Mouse (Mus musculus): ENCODE data around the gene Cfap61. TPM values are rescaled to one million over a fixed set of nuclear protein-coding genes. Genes with fewer than 3 reads are reported as not detected.

Gene Cfap61
- polyA plus RNA-seq, 1 experiment from 2014 or later: 1.7 TPM

DNA sequence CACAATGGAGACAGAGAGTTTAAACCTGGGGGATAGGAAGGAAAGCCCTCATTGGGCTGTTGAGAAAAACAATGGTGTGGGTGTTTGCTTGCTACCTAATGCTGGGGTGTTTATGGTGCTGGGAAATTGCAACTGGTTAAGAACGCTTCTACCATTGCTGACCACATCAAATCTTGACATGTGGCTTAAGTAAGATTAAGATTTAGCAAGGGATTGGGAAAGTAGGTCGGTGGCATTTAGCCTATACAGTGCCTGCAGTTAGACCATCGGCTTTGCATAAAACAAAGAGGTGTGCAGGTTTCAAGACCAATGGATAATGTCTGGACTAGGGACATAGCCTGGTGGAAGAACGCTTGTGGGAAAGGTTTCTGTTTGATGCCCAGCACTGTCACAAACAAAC lies 113.1 kb downstream of the Cfap61 start:
- no peak overlapping the region for H3K4me2 ChIP-seq (replicated peaks)
- ATAC-seq: no peak
- H3K27me3 ChIP-seq: peaks cover 3% of the 10 kb centered on the region; the same call in 1 of the 2 replicates
- no peaks in the 10 kb centered on the region for H3K36me3 ChIP-seq
- no peak overlapping the region for H3K4me3 ChIP-seq (replicated peaks)
- WGBS: 56% methylated on average over 4 of the region's 4 CpGs
- H3K9me3 ChIP-seq: no peaks in the 10 kb centered on the region
- peak overlapping the region; percentile 35; the same call in 1 of the 2 replicates for H3K27ac ChIP-seq
- no peak overlapping the region for H3K9ac ChIP-seq (replicated peaks)
- peaks cover 28% of the 10 kb centered on the region for H3K4me1 ChIP-seq (replicated peaks)

DNA sequence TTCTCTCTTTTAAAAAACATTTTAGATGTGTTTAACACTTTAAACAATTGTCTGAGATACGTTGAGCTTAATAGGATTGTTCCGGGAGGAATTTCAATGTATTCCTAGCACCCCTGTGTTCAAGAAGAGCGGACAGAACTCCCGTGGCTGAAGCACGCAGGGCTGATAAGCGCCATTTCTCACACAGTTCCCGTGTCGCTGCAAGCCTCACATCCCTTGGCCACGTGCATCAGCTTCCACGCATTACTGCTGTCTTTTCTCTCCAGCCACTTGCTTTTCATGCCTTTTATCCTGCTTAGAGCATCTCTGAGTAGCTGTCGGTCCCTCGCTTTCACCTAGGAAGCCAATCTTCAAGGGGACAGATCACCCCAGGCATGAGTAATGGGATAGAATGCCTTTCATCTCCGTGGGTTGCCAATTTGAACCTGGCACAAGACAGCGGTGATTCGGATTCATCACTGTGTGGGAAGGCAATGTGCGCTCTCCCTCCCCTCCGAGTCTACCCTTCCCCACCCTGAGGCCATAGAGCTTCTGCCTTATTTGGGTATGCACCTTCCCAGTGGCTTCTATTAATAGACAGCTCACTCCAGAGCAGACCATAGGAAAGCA lies 113.7 kb downstream of the Cfap61 start:
- Histone ChIP-seq H3K9ac (replicated peaks) (no peak overlapping the region), H3K4me1 (replicated peaks) (peaks cover 28% of the 10 kb centered on the region), H3K4me3 (replicated peaks) (no peak overlapping the region), H3K9me3 (no peaks in the 10 kb centered on the region), H3K27ac (peak overlapping the region; percentile 35; the same call in 1 of the 2 replicates), H3K36me3 (no peaks in the 10 kb centered on the region), H3K4me2 (replicated peaks) (no peak overlapping the region; the same call in 1 of the 2 replicates), H3K27me3 (peaks cover 3% of the 10 kb centered on the region; the same call in 1 of the 2 replicates)
- WGBS: 45% methylated on average over 17 of the region's 17 CpGs
- peak; percentile 66 for ATAC-seq

DNA sequence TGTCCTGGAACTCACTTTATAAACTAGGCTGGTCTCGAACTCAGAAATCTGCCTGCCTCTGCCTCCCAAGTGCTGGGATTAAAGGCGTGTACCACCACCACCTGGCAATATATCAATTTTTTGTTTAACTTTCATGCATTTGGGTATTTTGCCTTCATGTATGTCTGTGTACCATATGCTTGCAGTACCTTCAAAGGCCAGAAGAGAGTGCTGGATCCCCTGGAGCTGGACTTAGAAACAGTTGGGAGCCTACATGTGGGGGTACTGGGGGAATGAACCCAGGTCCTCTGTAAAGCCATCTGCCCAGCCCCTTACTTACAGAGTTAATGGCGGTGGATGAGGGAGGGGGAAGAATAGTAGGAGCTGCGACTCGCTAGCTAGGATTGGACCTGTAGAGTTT lies 114.8 kb downstream of the Cfap61 start:
- 96% methylated on average over 5 of the region's 5 CpGs for WGBS
- ATAC-seq: no peak
- Histone ChIP-seq H3K36me3 (no peaks in the 10 kb centered on the region), H3K9ac (replicated peaks) (no peak overlapping the region), H3K4me3 (replicated peaks) (no peak overlapping the region), H3K4me2 (replicated peaks) (no peak overlapping the region), H3K9me3 (no peaks in the 10 kb centered on the region), H3K27ac (no peak overlapping the region), H3K4me1 (replicated peaks) (peaks cover 28% of the 10 kb centered on the region), H3K27me3 (peaks cover 3% of the 10 kb centered on the region; the same call in 1 of the 2 replicates)

DNA sequence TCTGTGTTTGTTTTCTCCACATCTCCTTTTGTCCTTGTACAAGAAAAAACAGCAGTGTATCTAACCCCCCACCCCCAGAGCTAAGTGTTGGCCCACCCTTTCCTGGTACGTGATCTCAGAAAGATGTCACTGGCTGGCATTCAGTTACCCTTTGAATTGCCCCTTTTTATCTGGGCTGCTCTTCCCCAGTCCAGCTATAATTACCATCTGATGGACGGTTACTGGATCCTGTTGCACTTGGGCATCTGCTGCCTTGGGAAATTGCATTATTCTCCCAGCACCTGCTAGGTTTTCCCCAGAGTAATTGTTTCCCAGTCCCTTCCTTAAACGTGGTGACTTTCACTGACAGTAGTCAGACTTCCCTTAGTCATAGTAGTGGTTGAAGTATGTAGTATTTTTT lies 115.5 kb downstream of the Cfap61 start:
- peaks cover 3% of the 10 kb centered on the region; the same call in 1 of the 2 replicates for H3K27me3 ChIP-seq
- no peak overlapping the region for H3K9ac ChIP-seq (replicated peaks)
- no peak for ATAC-seq
- no peak overlapping the region; the same call in 1 of the 2 replicates for H3K27ac ChIP-seq
- no peak overlapping the region for H3K4me2 ChIP-seq (replicated peaks)
- H3K4me1 ChIP-seq (replicated peaks): peaks cover 24% of the 10 kb centered on the region
- WGBS: 23% methylated on average over 3 of the region's 3 CpGs
- H3K4me3 ChIP-seq (replicated peaks): no peak overlapping the region
- no peaks in the 10 kb centered on the region for H3K9me3 ChIP-seq
- no peaks in the 10 kb centered on the region for H3K36me3 ChIP-seq

DNA sequence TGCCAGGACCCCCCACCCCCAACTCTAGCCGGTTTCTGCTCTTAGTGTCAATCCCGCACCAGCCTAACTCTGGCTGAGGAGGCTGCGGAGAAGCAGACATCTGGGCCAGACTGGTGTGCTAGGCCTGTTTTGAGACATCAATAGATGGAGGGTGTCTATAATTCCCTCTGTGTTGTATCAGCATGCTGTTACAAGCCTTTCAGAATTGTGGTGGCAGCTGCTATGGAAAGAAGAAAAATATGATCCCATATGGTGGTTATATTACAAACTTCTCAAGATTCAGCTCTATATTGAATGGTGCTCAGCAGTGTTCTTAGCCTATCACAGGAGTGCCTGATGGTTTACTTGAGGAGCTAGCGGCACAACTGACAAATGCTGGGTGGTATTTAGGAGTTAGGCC lies 116.8 kb downstream of the Cfap61 start:
- Histone ChIP-seq H3K9me3 (no peaks in the 10 kb centered on the region), H3K27ac (no peak overlapping the region), H3K36me3 (no peaks in the 10 kb centered on the region), H3K27me3 (peaks cover 3% of the 10 kb centered on the region; the same call in 1 of the 2 replicates), H3K4me2 (replicated peaks) (no peak overlapping the region), H3K4me3 (replicated peaks) (no peak overlapping the region), H3K4me1 (replicated peaks) (peaks cover 18% of the 10 kb centered on the region), H3K9ac (replicated peaks) (no peak overlapping the region)
- no peak for ATAC-seq
- WGBS: 76% methylated on average over 4 of the region's 4 CpGs

DNA sequence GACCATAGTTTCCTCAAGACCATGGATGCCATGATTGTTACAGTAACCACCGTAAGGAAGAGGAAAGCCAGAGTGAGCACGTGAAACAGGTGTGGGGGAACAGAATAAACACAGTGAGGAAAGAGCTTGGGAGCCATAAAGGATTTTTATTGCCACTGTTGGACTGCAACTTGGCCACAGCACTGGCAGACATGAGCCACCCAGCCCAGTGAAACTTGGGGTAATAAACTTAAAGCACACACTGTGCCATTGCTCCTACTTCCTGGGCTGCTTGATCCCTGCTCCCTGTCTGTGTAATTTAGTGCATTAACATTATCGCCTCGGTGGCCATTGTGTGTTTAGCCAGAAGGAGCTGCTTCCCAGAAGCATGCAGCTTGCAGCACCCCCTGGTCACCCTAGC lies 122.5 kb downstream of the Cfap61 start:
- 87% methylated on average over 4 of the region's 4 CpGs for WGBS
- no peak for ATAC-seq
- H3K9me3 ChIP-seq: no peaks in the 10 kb centered on the region

DNA sequence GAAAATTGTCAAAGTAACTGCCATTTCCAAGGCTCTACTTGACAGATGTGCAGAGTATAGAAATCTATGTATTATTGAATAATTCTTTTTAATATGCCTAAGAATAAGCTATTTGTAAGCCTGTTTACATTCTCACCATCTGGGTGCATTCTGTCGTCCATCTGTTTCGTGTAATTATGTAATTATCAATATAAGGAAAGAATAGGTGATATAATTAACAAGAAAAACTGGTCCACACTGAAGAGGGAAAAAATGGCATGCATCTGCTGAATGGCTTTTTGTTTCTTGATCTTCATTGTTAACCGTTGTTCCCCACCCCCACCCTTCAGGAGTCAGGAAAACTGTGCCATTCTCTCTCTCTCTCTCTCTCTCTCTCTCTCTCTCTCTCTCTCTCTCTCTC lies 124.2 kb downstream of the Cfap61 start:
- Histone ChIP-seq H3K36me3 (no peaks in the 10 kb centered on the region), H3K4me2 (replicated peaks) (no peak overlapping the region), H3K27ac (no peak overlapping the region), H3K4me1 (replicated peaks) (peaks cover 39% of the 10 kb centered on the region), H3K9me3 (no peaks in the 10 kb centered on the region), H3K27me3 (no peaks in the 10 kb centered on the region), H3K9ac (replicated peaks) (no peak overlapping the region), H3K4me3 (replicated peaks) (no peak overlapping the region)
- WGBS: 39% methylated on average over 3 of the region's 3 CpGs
- no peak for ATAC-seq

More for the DNA sequence above, 122.5 kb downstream of the Cfap61 start:
- Histone ChIP-seq H3K4me3 (replicated peaks) (no peak overlapping the region), H3K27me3 (no peaks in the 10 kb centered on the region), H3K4me2 (replicated peaks) (no peak overlapping the region), H3K9ac (replicated peaks) (no peak overlapping the region), H3K27ac (no peak overlapping the region), H3K4me1 (replicated peaks) (peaks cover 23% of the 10 kb centered on the region), H3K36me3 (no peaks in the 10 kb centered on the region)

DNA sequence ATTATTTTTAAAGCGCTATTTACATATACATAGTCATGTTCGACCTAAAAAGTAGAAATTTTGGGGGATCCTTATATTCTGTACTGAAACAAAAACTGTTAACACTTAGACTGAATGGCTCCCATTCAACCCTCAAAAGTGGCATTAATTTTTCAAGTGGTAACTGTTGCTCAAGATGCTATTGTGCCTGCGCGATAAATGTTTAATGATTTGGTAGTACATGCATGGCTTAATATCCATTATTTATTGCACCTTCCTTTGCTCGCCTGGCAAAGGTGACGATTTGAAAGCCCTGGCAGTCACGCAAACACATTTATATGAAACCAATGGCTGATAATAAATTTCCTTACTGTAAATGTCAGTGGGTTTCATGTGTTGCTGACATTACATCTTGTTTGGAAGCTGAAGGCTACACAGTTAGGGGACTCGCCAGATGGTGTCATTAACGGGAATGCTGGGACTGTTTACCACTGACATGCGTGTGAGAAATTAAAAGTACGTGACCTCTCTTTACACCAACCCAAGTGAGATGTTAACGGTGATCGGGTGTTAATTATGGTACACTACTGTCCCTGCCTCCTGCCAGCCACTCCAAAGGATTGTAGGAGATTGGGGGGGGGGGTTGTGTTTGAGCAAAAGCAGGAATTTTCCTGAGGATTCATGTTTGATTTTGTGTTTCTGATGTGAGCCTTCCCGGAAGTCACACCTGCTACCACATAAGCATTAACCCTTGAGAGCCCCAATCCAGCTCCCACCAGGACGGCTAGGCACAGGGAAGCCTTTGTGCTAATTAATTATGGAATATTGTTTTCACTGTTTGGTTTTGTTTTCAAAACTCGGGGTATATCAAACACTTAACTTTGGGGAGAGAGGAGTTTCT lies 127.1 kb downstream of the Cfap61 start:
- peak overlapping the region; percentile 41 for H3K4me2 ChIP-seq (replicated peaks)
- H3K4me3 ChIP-seq (replicated peaks): no peak overlapping the region
- H3K36me3 ChIP-seq: no peaks in the 10 kb centered on the region
- peak overlapping the region; percentile 76 for H3K27ac ChIP-seq
- no peaks in the 10 kb centered on the region for H3K9me3 ChIP-seq
- H3K27me3 ChIP-seq: no peaks in the 10 kb centered on the region
- WGBS: 32% methylated on average over 16 of the region's 16 CpGs
- peaks cover 42% of the 10 kb centered on the region for H3K4me1 ChIP-seq (replicated peaks)
- peak; percentile 43; the same call in 1 of the 2 replicates for ATAC-seq
- H3K9ac ChIP-seq (replicated peaks): no peak overlapping the region

DNA sequence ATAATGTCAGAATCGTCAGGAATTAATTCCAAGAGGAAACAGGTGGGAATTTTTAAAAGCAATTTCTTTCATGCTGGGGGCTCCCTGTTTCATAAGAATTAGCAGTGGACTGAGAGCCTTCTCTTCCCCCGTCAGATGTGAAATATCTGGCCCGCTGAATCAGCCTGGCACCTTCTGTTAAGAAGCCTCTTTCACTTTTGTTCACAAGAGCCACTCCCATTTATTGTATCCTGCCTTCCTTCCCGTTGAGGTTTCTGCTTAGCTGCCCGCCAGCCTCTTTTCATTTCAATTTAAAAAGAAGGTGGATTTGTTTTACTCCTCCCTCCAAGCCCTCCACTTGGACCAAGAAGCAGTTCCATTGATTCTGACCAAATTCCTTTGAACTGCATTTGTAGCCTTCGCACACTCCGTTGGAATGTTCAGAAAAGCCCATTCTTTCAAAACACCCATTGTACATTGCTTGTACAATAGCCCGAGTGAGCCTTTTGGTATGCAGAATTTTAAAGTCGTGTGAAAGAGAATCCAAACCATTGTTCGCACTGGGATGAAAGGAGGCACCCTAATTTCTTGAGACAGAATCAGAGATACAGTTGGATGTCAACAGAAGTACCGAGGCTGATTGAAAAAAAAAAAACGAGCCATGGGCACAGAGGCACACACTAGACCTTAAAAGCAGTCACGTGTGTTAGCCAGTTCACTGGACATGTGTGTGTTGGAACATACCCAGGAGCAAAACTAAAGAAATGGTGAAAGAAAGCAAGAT lies 127.9 kb downstream of the Cfap61 start:
- H3K9ac ChIP-seq (replicated peaks): no peak overlapping the region
- no peaks in the 10 kb centered on the region for H3K36me3 ChIP-seq
- H3K27me3 ChIP-seq: no peaks in the 10 kb centered on the region
- H3K4me2 ChIP-seq (replicated peaks): peak overlapping the region; percentile 41
- no peak overlapping the region for H3K4me3 ChIP-seq (replicated peaks)
- no peaks in the 10 kb centered on the region for H3K9me3 ChIP-seq
- peaks cover 42% of the 10 kb centered on the region for H3K4me1 ChIP-seq (replicated peaks)
- peak overlapping the region; percentile 76 for H3K27ac ChIP-seq
- 3% methylated on average over 13 of the region's 13 CpGs for WGBS
- ATAC-seq: peak; percentile 55

DNA sequence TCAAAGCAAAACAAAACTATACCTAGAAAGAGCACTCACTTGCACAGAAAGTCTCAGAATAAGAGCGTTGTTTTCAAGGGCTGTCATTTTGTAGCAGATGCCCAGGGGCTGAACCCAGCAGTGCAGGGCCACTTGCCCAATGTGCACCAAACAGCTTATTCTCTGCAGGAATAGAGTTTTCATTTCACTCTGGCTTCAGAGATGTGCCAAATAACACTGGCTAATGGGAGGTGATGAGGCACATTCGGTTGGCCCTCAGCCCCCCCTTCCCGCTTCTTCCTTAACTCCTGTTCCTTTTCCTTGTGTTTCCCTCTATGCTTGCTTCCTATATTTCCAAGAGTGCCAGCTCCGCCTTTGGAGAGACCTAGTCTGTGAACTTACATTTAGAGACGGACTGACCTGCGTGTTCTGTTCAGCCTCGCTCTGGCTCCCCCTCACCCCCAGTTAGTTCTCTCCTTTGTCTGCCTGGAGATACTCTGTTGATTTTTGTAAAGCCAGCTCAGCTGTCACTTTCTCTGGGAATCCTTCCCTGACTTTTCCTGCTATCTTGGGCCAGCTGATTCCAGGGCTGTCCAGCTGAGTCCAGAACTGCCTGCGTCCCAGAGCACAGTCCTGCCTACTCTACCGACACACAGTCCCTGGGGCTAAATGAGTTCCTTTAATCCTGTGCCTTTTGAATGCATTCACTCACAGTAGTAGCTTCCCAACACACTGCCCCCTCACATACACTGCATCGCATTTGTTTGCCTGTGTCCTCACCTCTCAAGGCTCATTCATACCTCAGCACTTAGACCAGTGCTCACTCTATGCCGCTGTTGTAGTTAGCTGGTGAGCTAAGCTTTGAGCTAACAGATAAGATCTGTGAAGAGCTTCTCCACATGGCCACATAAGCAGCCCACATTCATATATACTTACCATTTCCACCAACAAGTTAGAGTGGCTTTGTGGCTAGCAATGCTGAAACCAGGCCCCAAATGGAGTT lies 128.8 kb downstream of the Cfap61 start:
- Histone ChIP-seq H3K27me3 (no peaks in the 10 kb centered on the region), H3K9me3 (no peaks in the 10 kb centered on the region), H3K4me1 (replicated peaks) (peaks cover 42% of the 10 kb centered on the region), H3K4me2 (replicated peaks) (peak overlapping the region; percentile 41), H3K27ac (peak overlapping the region; percentile 76), H3K36me3 (no peaks in the 10 kb centered on the region), H3K4me3 (replicated peaks) (no peak overlapping the region), H3K9ac (replicated peaks) (no peak overlapping the region)
- ATAC-seq: peak; percentile 57
- 12% methylated on average over 11 of the region's 11 CpGs for WGBS

DNA sequence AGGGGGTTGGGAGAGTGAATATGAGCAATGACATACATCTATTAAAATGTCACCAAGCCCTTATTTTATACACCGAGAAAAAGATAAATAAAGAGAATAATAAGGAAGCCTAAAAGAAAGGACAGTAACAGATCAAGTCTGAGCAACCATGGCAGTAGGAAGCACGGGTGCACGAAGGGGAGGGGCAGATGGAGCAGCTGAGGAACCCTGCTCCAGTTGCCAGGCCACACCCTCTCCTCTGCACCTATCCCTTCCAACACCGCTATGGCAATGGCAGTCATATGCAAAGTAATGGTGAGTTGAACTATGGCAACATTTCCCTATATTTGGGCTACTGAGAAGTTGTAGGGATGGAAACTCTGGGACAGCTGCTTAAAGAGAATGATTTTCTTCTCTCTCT lies 132.8 kb downstream of the Cfap61 start:
- Histone ChIP-seq H3K4me3 (replicated peaks) (no peak overlapping the region), H3K9ac (replicated peaks) (no peak overlapping the region), H3K9me3 (no peaks in the 10 kb centered on the region), H3K36me3 (no peaks in the 10 kb centered on the region), H3K27ac (no peak overlapping the region), H3K4me1 (replicated peaks) (peaks cover 17% of the 10 kb centered on the region), H3K27me3 (no peaks in the 10 kb centered on the region), H3K4me2 (replicated peaks) (no peak overlapping the region)
- WGBS: 39% methylated on average over 4 of the region's 4 CpGs
- ATAC-seq: no peak
